Mouse (Mus musculus) hindbrain, embryonic 14.5 days (tissue): ENCODE data around the gene 2410131K14Rik. TPM values are rescaled to one million over a fixed set of nuclear protein-coding genes. Genes with fewer than 3 reads are reported as not detected.
A peak's percentile ranks its signal among the peaks of the same experiment; 100 is the strongest.

ENCODE experiments used
- ATAC-seq: fragments of 200-750 bp; cut with Nextera tagmentation; 2 replicates; pipeline ENCODE4 v1.8.0; 2017; ENCODE audit warnings: moderate number of reproducible peaks, mild to moderate bottlenecking, moderate TSS enrichment, moderate library complexity; ENCODE audit not compliant: low FRiP score
- DNase-seq: peaks from one replicate; pipeline ENCODE4 v3.0.0-alpha.2; 2015; ENCODE audit warnings: low spot score
- H3K27ac ChIP-seq: fragments of 300-500 bp; sonication (generic); 2 replicates; pipeline ENCODE4 v1.5.1; 2014; ENCODE audit warnings: mild to moderate bottlenecking, moderate library complexity
- H3K27me3 ChIP-seq: fragments of 300-500 bp; sonication (generic); 2 replicates; pipeline ENCODE4 v1.6.1; 2014; ENCODE audit warnings: mild to moderate bottlenecking, low read length, mixed read lengths; ENCODE audit not compliant: control insufficient read depth, insufficient read depth
- H3K36me3 ChIP-seq: fragments of 300-500 bp; sonication (generic); replicated peaks from 2 replicates; pipeline ENCODE4 v1.6.1; 2014; ENCODE audit not compliant: control insufficient read depth, insufficient read depth
- H3K4me1 ChIP-seq: fragments of 300-500 bp; sonication (generic); replicated peaks from 2 replicates; pipeline ENCODE4 v1.6.1; 2014; ENCODE audit warnings: antibody characterized with exemption, low read length, mixed read lengths; ENCODE audit not compliant: control insufficient read depth, insufficient read depth
- H3K4me2 ChIP-seq: fragments of 300-500 bp; sonication (generic); replicated peaks from 2 replicates; pipeline ENCODE4 v1.6.1; 2014; ENCODE audit warnings: mild to moderate bottlenecking, moderate library complexity
- H3K4me3 ChIP-seq: fragments of 300-500 bp; sonication (generic); replicated peaks from 2 replicates; pipeline ENCODE4 v1.5.1; 2014; ENCODE audit warnings: mild to moderate bottlenecking, low read length
- H3K9ac ChIP-seq: fragments of 300-500 bp; sonication (generic); 2 replicates; pipeline ENCODE4 v1.6.1; 2014
- H3K9me3 ChIP-seq: fragments of 300-500 bp; sonication (generic); 2 replicates; pipeline ENCODE4 v1.6.1; 2016; ENCODE audit warnings: low read length; ENCODE audit not compliant: control insufficient read depth
- WGBS: fragments of 180-500 bp; shearing (Covaris S2); extraction: QIAGEN DNeasy Blood & Tissue Kit; methylation state at CpG from one replicate; pipeline ENCODE4 v1.1.7; 2014; 5-methylcytosine and 5-hydroxymethylcytosine counted together
- polyA plus RNA-seq: library from polyadenylated mRNA; unstranded; fragments of >200 nt; fragmentation: Nextera tagmentation; extraction: Ambion mirVana; gene quantifications from 2 replicates; pipeline ENCODE4 v1.2.1, GENCODE M21; 2014

2410131K14Rik gene
- polyA plus RNA-seq, 1 experiment from 2014 or later, result 16.4 TPM

GRCm38 (mm10) chr5:118259152-118259551 lies 14.1 kb downstream of the 2410131K14Rik start:
- H3K4me3 ChIP-seq, result no peak overlapping the region
- DNase-seq (no peak), ATAC-seq (no peak)
- no peak overlapping the region for H3K4me2 ChIP-seq
- H3K36me3 ChIP-seq, result peaks cover 65% of the 10 kb centered on the region
- H3K27me3 ChIP-seq, result no peaks in the 10 kb centered on the region
- no peak overlapping the region for H3K27ac ChIP-seq
- 52% methylated on average over 6 of the region's 6 CpGs for WGBS
- no peak overlapping the region; the same call in 1 of the 2 replicates for H3K9ac ChIP-seq
- H3K9me3 ChIP-seq, result no peaks in the 10 kb centered on the region
- peaks cover 9% of the 10 kb centered on the region for H3K4me1 ChIP-seq

- 88% methylated on average over 6 of the region's 6 CpGs for WGBS
- Histone ChIP-seq H3K9me3 (no peaks in the 10 kb centered on the region), H3K4me2 (no peak overlapping the region), H3K4me3 (no peak overlapping the region), H3K36me3 (peaks cover 65% of the 10 kb centered on the region), H3K9ac (no peak overlapping the region), H3K4me1 (peaks cover 9% of the 10 kb centered on the region), H3K27ac (no peak overlapping the region), H3K27me3 (no peaks in the 10 kb centered on the region)
- no peak for DNase-seq
- ATAC-seq, result no peak
Observed at GRCm38 (mm10) chr5:118259636-118260035, 14.6 kb downstream of the 2410131K14Rik start.

- no peak overlapping the region for H3K27ac ChIP-seq
- H3K36me3 ChIP-seq, result peaks cover 65% of the 10 kb centered on the region
- WGBS, result 89% methylated on average over 10 of the region's 10 CpGs
- DNase-seq (no peak), ATAC-seq (no peak)
- no peaks in the 10 kb centered on the region for H3K9me3 ChIP-seq
- no peak overlapping the region for H3K4me2 ChIP-seq
- no peak overlapping the region for H3K9ac ChIP-seq
- peaks cover 9% of the 10 kb centered on the region for H3K4me1 ChIP-seq
- H3K4me3 ChIP-seq, result no peak overlapping the region
- H3K27me3 ChIP-seq, result no peaks in the 10 kb centered on the region
Observed at GRCm38 (mm10) chr5:118260055-118260454, 15.0 kb downstream of the 2410131K14Rik start.

GRCm38 (mm10) chr5:118260642-118261041 lies 15.6 kb downstream of the 2410131K14Rik start:
- peaks cover 65% of the 10 kb centered on the region for H3K36me3 ChIP-seq
- H3K4me3 ChIP-seq, result no peak overlapping the region
- no peak overlapping the region for H3K27ac ChIP-seq
- DNase-seq (no peak), ATAC-seq (no peak)
- H3K27me3 ChIP-seq, result no peaks in the 10 kb centered on the region
- H3K9ac ChIP-seq, result no peak overlapping the region
- no peaks in the 10 kb centered on the region for H3K9me3 ChIP-seq
- 86% methylated on average over 11 of the region's 11 CpGs for WGBS
- peaks cover 9% of the 10 kb centered on the region for H3K4me1 ChIP-seq
- H3K4me2 ChIP-seq, result no peak overlapping the region

GRCm38 (mm10) chr5:118261181-118261580 lies 16.2 kb downstream of the 2410131K14Rik start:
- ATAC-seq, result no peak
- H3K36me3 ChIP-seq, result peaks cover 65% of the 10 kb centered on the region
- WGBS, result 96% methylated on average over 9 of the region's 9 CpGs

GRCm38 (mm10) chr5:118262418-118262817 lies 17.4 kb downstream of the 2410131K14Rik start:
- Histone ChIP-seq H3K4me3 (no peak overlapping the region), H3K36me3 (peaks cover 53% of the 10 kb centered on the region), H3K27ac (no peak overlapping the region), H3K9me3 (no peaks in the 10 kb centered on the region), H3K4me1 (peaks cover 9% of the 10 kb centered on the region), H3K27me3 (no peaks in the 10 kb centered on the region), H3K4me2 (no peak overlapping the region), H3K9ac (no peak overlapping the region)
- DNase-seq (no peak), ATAC-seq (no peak)
- WGBS, result 93% methylated on average over 8 of the region's 8 CpGs

More at GRCm38 (mm10) chr5:118261181-118261580, 16.2 kb downstream of the 2410131K14Rik start:
- Histone ChIP-seq H3K4me2 (no peak overlapping the region), H3K4me3 (no peak overlapping the region), H3K9ac (no peak overlapping the region), H3K27ac (no peak overlapping the region), H3K27me3 (no peaks in the 10 kb centered on the region), H3K9me3 (no peaks in the 10 kb centered on the region), H3K4me1 (peaks cover 9% of the 10 kb centered on the region)
- DNase-seq, result no peak

GRCm38 (mm10) chr5:118264279-118264678 lies 19.3 kb downstream of the 2410131K14Rik start:
- H3K9ac ChIP-seq, result no peak overlapping the region
- no peaks in the 10 kb centered on the region for H3K9me3 ChIP-seq
- H3K4me2 ChIP-seq, result no peak overlapping the region
- no peaks in the 10 kb centered on the region for H3K27me3 ChIP-seq
- DNase-seq (no peak), ATAC-seq (no peak)
- no peak overlapping the region for H3K4me3 ChIP-seq
- WGBS, result 53% methylated on average over 9 of the region's 9 CpGs
- peaks cover 36% of the 10 kb centered on the region for H3K36me3 ChIP-seq
- H3K27ac ChIP-seq, result no peak overlapping the region
- peaks cover 3% of the 10 kb centered on the region; the same call in 1 of the 2 replicates for H3K4me1 ChIP-seq

GRCm38 (mm10) chr5:118265366-118265765 lies 20.3 kb downstream of the 2410131K14Rik start:
- Histone ChIP-seq H3K4me3 (no peak overlapping the region), H3K36me3 (peaks cover 26% of the 10 kb centered on the region), H3K9ac (no peak overlapping the region), H3K27ac (no peak overlapping the region), H3K27me3 (0 out of 2 replicates have a peak, but pooled peaks cover 3% of the 10 kb centered on the region), H3K9me3 (no peaks in the 10 kb centered on the region), H3K4me2 (no peak overlapping the region), H3K4me1 (0 out of 2 replicates have a peak, but pooled peaks cover 5% of the 10 kb centered on the region)
- 86% methylated on average over 5 of the region's 5 CpGs for WGBS
- no peak for ATAC-seq
- DNase-seq, result no peak

GRCm38 (mm10) chr5:118266309-118266708 lies 21.3 kb downstream of the 2410131K14Rik start:
- ATAC-seq (no peak), DNase-seq (no peak)
- WGBS, result 41% methylated on average over 8 of the region's 8 CpGs
- no peak overlapping the region for H3K4me2 ChIP-seq
- H3K36me3 ChIP-seq, result peaks cover 17% of the 10 kb centered on the region
- no peak overlapping the region for H3K27ac ChIP-seq
- H3K9ac ChIP-seq, result no peak overlapping the region
- H3K9me3 ChIP-seq, result no peaks in the 10 kb centered on the region
- H3K4me3 ChIP-seq, result no peak overlapping the region
- H3K27me3 ChIP-seq, result peaks cover 3% of the 10 kb centered on the region; the same call in 1 of the 2 replicates
- 0 out of 2 replicates have a peak, but pooled peaks cover 5% of the 10 kb centered on the region for H3K4me1 ChIP-seq

GRCm38 (mm10) chr5:118268987-118269386 lies 24.0 kb downstream of the 2410131K14Rik start:
- Histone ChIP-seq H3K4me3 (0 out of 2 replicates have a peak overlapping the region, but pooled peaks have one; percentile 11), H3K27me3 (peaks cover 3% of the 10 kb centered on the region; the same call in 1 of the 2 replicates), H3K36me3 (no peaks in the 10 kb centered on the region), H3K4me2 (peak overlapping the region; percentile 42), H3K27ac (no peak overlapping the region), H3K9ac (peak overlapping the region; percentile 40), H3K9me3 (no peaks in the 10 kb centered on the region), H3K4me1 (peaks cover 17% of the 10 kb centered on the region)
- DNase-seq (peak; percentile 98), ATAC-seq (peak; percentile 86)
- 1% methylated on average over 13 of the region's 13 CpGs for WGBS
